Mouse (Mus musculus) liver, adult 2 months (tissue): ENCODE data around the gene Tfcp2l1.

Experiments
- CTCF ChIP-seq: fragments of 200-500 bp; IDR thresholded peaks from 2 replicates; pipeline ENCODE4 v1.5.1; 2011; ENCODE audit warnings: low read depth, low read length, control low read depth
- POLR2A ChIP-seq: fragments of 200-500 bp; IDR thresholded peaks from 2 replicates; pipeline ENCODE4 v1.6.1; 2011; ENCODE audit warnings: low read length, control low read depth; ENCODE audit not compliant: insufficient read depth; ENCODE audit errors: extremely low read depth

GRCm38 (mm10) chr1:118663062-118663461 lies 35.3 kb downstream of the Tfcp2l1 start:
- TF ChIP-seq CTCF: no peak
- TF ChIP-seq POLR2A: no peak
